Mouse (Mus musculus) forebrain, embryonic 11.5 days (tissue): ENCODE data around the gene Myoz2. TPM values are rescaled to one million over a fixed set of nuclear protein-coding genes. Genes with fewer than 3 reads are reported as not detected.

ENCODE experiments used
- ATAC-seq: fragments of 200-750 bp; cut with Nextera tagmentation; replicated peaks from 2 replicates; pipeline ENCODE4 v1.8.0; 2017; ENCODE audit warnings: moderate TSS enrichment; ENCODE audit not compliant: low FRiP score
- DNase-seq: peaks from one replicate; pipeline ENCODE4 v3.0.0-alpha.2; 2017; ENCODE audit warnings: low spot score
- H3K27ac ChIP-seq: fragments of 300-500 bp; sonication (generic); 2 replicates; pipeline ENCODE4 v1.5.1; 2014; ENCODE audit warnings: low read depth, low read length
- H3K27me3 ChIP-seq: fragments of 300-500 bp; sonication (generic); 2 replicates; pipeline ENCODE4 v1.6.1; 2014; ENCODE audit warnings: mild to moderate bottlenecking, low read length, mixed read lengths; ENCODE audit not compliant: control insufficient read depth, insufficient read depth
- H3K36me3 ChIP-seq: fragments of 300-500 bp; sonication (generic); 2 replicates; pipeline ENCODE4 v1.6.1; 2014; ENCODE audit warnings: mild to moderate bottlenecking, low read length, moderate library complexity, mixed read lengths; ENCODE audit not compliant: control insufficient read depth, insufficient read depth
- H3K4me1 ChIP-seq: fragments of 300-500 bp; sonication (generic); replicated peaks from 2 replicates; pipeline ENCODE4 v1.6.1; 2014; ENCODE audit warnings: low read length, mixed read lengths; ENCODE audit not compliant: control insufficient read depth, insufficient read depth
- H3K4me2 ChIP-seq: fragments of 300-500 bp; sonication (generic); 2 replicates; pipeline ENCODE4 v1.6.1; 2014; ENCODE audit warnings: low read depth, mild to moderate bottlenecking, low read length, moderate library complexity, mixed read lengths; ENCODE audit not compliant: severe bottlenecking
- H3K4me3 ChIP-seq: fragments of 300-500 bp; sonication (generic); 2 replicates; pipeline ENCODE4 v1.5.1; 2014; ENCODE audit warnings: low read depth, low read length
- H3K9ac ChIP-seq: fragments of 300-500 bp; sonication (generic); 2 replicates; pipeline ENCODE4 v1.6.1; 2014; ENCODE audit warnings: low read length
- H3K9me3 ChIP-seq: fragments of 300-500 bp; sonication (generic); 2 replicates; pipeline ENCODE4 v1.6.1; 2016; ENCODE audit warnings: low read length, mixed read lengths; ENCODE audit not compliant: control insufficient read depth
- WGBS: fragments of 180-500 bp; shearing (Covaris S2); extraction: QIAGEN DNeasy Blood & Tissue Kit; methylation state at CpG from one replicate; pipeline ENCODE4 v1.1.7; 2014; 5-methylcytosine and 5-hydroxymethylcytosine counted together
- polyA plus RNA-seq: library from polyadenylated mRNA; unstranded; fragments of >200 nt; fragmentation: Nextera tagmentation; extraction: Ambion mirVana; gene quantifications from 2 replicates; pipeline ENCODE4 v1.2.1, GENCODE M21; 2014

The Myoz2 gene
- not detected in 2 replicates for polyA plus RNA-seq

DNA sequence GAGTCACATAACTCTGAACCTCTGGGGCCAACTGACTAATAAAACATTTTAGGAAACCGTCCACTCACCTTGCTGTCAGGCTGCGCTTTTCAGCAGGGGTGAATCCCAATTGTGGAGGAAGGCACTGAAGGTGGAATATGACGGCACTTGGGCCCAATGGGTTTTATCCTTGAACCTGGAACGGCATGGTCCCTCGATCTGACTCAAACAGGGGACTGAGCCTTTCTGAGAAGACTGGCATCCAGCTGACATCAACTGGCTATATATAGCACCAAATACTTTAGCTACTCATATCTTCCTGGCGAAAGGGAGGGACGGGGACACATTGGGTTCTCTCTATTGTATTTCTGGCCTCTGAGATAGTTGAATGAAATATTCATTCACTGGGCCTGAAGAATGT lies at the start of gene Myoz2:
Gene Myoz2 (minus strand): TSS at position 264 of the 400 bp plus-strand sequence.
- no peaks in the 10 kb centered on the region for H3K4me1 ChIP-seq
- 91% methylated on average over 7 of the region's 7 CpGs for WGBS
- no peak within 1 kb of the TSS for H3K4me3 ChIP-seq
- no peak within 1 kb of the TSS for H3K4me2 ChIP-seq
- ATAC-seq (no peak), DNase-seq (no peak)
- H3K27me3 ChIP-seq, result no peaks in the 10 kb centered on the region
- H3K9ac ChIP-seq, result no peak within 1 kb of the TSS
- no peaks in the 10 kb centered on the region for H3K36me3 ChIP-seq
- H3K27ac ChIP-seq, result no peak within 1 kb of the TSS
- no peaks in the 10 kb centered on the region for H3K9me3 ChIP-seq

DNA sequence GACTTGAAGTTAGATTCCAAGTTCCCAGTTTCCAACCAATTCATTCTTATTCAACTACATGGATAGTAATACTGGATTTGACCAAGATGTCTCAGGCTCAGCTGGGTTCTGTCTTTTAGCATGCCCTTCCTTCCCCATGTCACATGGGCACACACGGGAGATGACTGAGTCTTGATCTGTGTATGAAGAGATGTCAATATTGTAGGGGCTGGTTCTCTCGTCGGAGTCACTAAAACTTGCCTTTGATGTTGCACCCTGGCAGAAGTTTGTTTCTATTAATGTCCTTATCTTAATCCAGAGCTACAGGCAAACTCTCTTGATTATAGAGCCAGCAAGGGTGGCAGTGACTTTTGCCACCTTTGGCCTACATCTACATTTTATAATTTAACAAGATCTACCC lies 46.9 kb upstream of the Myoz2 start:
- H3K4me1 ChIP-seq, result no peaks in the 10 kb centered on the region
- DNase-seq, result no peak
- 97% methylated on average over 3 of the region's 3 CpGs for WGBS
- H3K9ac ChIP-seq, result no peak overlapping the region
- ATAC-seq, result no peak
- no peaks in the 10 kb centered on the region for H3K27me3 ChIP-seq
- no peaks in the 10 kb centered on the region for H3K9me3 ChIP-seq
- no peak overlapping the region for H3K27ac ChIP-seq
- no peak overlapping the region for H3K4me2 ChIP-seq
- no peak overlapping the region for H3K4me3 ChIP-seq
- no peaks in the 10 kb centered on the region for H3K36me3 ChIP-seq

DNA sequence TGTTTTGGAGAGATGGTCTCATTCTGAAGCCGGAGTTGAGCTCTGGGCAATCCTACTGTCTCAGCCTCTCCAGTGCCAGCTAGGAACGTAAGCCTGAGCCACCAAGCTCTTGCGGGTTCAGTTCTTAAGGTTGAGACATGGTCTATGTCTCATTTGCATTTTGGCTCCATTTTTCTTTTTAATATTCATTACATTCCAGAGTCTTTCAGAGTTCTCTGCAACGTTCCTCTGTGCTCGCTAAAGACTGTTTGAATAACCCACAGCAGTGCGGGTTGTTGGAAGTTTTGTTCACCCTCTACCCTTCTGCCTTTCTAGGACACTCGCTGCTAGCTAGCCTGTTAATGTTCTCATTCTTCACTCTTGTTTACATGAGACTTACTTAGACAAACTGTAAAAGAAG lies 46.1 kb upstream of the Myoz2 start:
- H3K36me3 ChIP-seq, result no peaks in the 10 kb centered on the region
- DNase-seq, result no peak
- 77% methylated on average over 7 of the region's 7 CpGs for WGBS
- H3K4me2 ChIP-seq, result no peak overlapping the region
- ATAC-seq, result no peak
- no peaks in the 10 kb centered on the region for H3K4me1 ChIP-seq
- H3K9ac ChIP-seq, result no peak overlapping the region
- H3K27me3 ChIP-seq, result no peaks in the 10 kb centered on the region
- no peaks in the 10 kb centered on the region for H3K9me3 ChIP-seq
- H3K27ac ChIP-seq, result no peak overlapping the region
- H3K4me3 ChIP-seq, result no peak overlapping the region

DNA sequence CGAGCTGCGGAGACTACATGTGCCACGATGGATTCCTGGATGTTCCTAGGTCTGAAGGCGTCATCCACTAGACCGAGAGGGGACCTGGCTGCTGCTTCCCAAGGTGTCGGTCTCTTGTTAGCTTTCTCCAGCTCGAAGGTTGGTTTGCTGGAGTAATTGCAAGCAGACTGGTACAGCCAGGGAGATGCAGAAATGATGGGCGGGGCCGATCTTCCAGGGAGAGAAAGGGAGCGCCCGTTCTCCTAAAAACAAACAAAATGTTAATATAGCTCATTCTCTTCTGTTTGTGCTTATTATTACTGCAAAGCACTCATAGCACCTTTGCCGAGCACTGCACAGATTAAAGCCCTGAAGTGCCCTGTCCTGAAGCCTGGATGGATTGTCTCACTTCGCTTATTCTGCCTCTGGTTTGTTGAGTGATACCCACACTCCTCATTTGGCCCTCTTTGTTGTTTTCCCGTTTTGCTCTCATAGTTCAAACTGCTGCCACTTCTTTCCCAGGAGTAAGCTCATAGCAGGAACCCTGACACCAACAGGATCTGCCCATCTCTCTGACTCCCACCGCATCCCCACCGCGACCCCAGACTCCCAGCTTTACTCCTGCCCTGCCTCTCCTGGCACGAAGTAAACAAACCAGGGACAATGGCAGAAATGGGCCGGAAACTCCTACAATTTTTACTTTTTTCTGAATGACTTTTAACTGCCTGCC lies 45.4 kb upstream of the Myoz2 start:
- WGBS, result 84% methylated on average over 19 of the region's 19 CpGs

DNA sequence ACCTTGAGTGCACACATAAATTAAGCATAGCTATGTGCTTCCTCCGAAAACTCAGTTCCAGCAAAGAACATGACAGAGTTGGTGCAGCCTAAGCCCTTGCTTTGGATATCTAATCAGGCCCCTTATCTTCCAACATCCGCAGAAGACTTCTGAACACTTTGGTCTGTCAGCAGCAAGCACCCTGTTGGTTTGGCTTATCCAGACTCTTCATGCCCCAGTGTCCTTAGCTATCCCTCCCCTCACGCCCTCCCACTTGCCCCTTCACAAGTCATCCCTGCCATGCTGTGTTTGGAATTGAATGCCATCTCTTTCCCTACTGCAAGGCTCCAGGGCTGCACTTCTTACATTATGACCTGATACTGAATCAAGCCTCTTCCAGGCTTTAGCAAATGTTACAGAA lies 40.9 kb upstream of the Myoz2 start:
- no peaks in the 10 kb centered on the region for H3K9me3 ChIP-seq
- WGBS, result 85% methylated on average over 3 of the region's 3 CpGs
- no peaks in the 10 kb centered on the region for H3K27me3 ChIP-seq
- no peak for DNase-seq
- no peak overlapping the region for H3K9ac ChIP-seq
- ATAC-seq, result no peak
- H3K27ac ChIP-seq, result no peak overlapping the region
- no peak overlapping the region for H3K4me3 ChIP-seq
- no peaks in the 10 kb centered on the region for H3K4me1 ChIP-seq
- no peaks in the 10 kb centered on the region for H3K36me3 ChIP-seq
- H3K4me2 ChIP-seq, result no peak overlapping the region

More for the DNA sequence above, 45.4 kb upstream of the Myoz2 start:
- Histone ChIP-seq H3K9me3 (no peaks in the 10 kb centered on the region), H3K4me1 (no peaks in the 10 kb centered on the region), H3K9ac (no peak overlapping the region), H3K36me3 (no peaks in the 10 kb centered on the region), H3K27ac (no peak overlapping the region), H3K4me2 (no peak overlapping the region), H3K4me3 (no peak overlapping the region), H3K27me3 (no peaks in the 10 kb centered on the region)
- DNase-seq (no peak), ATAC-seq (no peak)

DNA sequence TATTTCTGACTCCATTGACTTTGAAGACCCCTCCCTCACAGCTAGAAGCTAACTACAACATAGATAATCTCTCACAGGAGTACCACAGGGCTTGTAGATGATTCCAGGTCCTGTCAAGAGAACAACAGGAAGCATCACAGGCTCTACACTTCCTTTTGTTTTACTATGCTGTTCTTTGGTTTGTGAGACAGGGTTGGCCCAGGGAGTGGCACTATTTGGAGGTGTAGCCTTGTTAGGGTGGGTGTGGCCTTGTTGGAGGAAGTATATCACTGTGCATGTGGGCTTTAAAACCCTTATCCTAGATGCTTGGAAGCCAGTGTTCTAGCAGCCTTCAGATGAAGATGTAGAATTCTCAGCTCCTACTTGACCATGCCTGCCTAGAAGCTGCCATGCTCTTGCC lies 40.2 kb upstream of the Myoz2 start:
- H3K9me3 ChIP-seq, result no peaks in the 10 kb centered on the region
- no peak overlapping the region for H3K9ac ChIP-seq
- DNase-seq (no peak), ATAC-seq (no peak)
- no peak overlapping the region for H3K27ac ChIP-seq
- no peak overlapping the region for H3K4me3 ChIP-seq
- no peaks in the 10 kb centered on the region for H3K4me1 ChIP-seq
- no peaks in the 10 kb centered on the region for H3K27me3 ChIP-seq
- no peak overlapping the region for H3K4me2 ChIP-seq
- no peaks in the 10 kb centered on the region for H3K36me3 ChIP-seq

DNA sequence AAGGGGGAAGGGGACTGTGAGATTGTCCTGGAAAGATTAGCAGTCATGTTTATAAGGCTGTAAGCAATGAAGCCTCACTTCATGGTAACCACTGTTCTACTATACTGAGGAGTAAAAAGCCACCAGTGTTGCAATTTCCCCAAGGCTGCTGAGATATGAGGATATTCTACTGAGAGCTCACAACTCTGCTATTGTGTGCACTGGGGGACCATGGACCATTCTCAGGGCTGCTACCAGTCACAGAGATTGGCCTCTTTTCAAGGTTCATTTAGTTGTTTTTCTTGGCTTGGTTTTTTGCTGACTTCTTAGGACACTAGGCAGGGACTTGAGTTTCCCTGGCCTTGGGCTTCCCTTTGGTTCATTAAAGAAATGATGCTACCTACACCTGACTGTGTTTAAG lies 38.5 kb upstream of the Myoz2 start:
- Histone ChIP-seq H3K27me3 (no peaks in the 10 kb centered on the region), H3K4me1 (no peaks in the 10 kb centered on the region), H3K9me3 (no peaks in the 10 kb centered on the region), H3K9ac (no peak overlapping the region), H3K36me3 (no peaks in the 10 kb centered on the region), H3K27ac (no peak overlapping the region), H3K4me3 (no peak overlapping the region), H3K4me2 (no peak overlapping the region)
- DNase-seq (no peak), ATAC-seq (no peak)

DNA sequence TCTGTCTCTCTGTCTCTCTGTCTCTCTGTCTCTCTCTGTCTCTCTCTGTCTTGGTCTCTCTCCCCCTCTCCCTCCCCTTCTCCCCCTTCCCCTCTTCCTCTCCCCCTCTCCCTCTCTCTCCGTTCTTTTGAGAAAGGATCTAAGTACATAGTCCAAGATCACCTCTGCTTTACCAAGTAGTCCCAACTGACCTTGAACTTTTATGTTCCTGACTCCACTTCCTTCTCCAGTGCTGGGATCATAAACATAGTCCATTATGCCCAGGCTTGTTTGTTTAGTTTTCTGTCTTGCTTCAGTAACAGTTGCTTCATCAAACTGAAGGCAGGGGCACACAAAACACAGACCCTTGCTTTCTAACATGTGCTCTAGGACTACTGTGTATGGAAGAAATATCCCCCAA lies 37.7 kb upstream of the Myoz2 start:
- Histone ChIP-seq H3K9ac (no peak overlapping the region), H3K36me3 (no peaks in the 10 kb centered on the region), H3K27me3 (no peaks in the 10 kb centered on the region), H3K9me3 (no peaks in the 10 kb centered on the region), H3K4me1 (no peaks in the 10 kb centered on the region), H3K27ac (no peak overlapping the region), H3K4me3 (no peak overlapping the region), H3K4me2 (no peak overlapping the region)
- DNase-seq, result no peak
- ATAC-seq, result no peak
- no CpG with 5 or more reads among the region's 1 CpGs for WGBS

DNA sequence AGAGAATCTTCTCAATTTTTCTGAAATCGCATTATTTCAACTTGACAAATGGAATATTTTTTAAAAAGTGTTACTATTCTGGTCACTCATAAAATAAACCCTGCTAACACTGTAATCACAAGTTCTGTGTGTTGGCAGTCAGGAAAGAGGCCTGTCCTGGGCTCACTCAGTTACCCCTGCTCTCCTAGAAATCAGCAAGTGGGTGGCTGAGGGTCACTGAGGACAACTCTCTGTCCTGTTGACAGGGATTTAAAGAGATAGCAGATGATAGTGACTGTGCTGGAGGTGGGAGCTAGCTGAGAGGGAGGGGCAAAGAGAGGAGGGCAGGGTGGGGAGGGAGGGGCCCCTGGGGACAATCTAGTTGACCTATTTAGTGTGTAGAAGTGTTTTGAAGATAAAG lies 36.2 kb upstream of the Myoz2 start:
- Histone ChIP-seq H3K4me3 (no peak overlapping the region), H3K27me3 (no peaks in the 10 kb centered on the region), H3K4me2 (no peak overlapping the region), H3K4me1 (no peaks in the 10 kb centered on the region), H3K9me3 (no peaks in the 10 kb centered on the region), H3K9ac (no peak overlapping the region), H3K36me3 (no peaks in the 10 kb centered on the region), H3K27ac (no peak overlapping the region)
- 90% methylated on average over 1 of the region's 1 CpGs for WGBS
- no peak for ATAC-seq
- no peak for DNase-seq
